Mouse (Mus musculus) spleen, embryonic (tissue): ENCODE results near the gene Car3.

Experiments used
- CTCF ChIA-PET: fragments of 350-600 bp; sonication (Branson Sonifier 250); formaldehyde crosslinking; loops from one replicate; lab custom pipeline; 2022; lab: Charles Lee

The Car3 gene

GRCm38 (mm10) chr3:14874402-14875040 lies 11.2 kb downstream of the Car3 start:
- CTCF ChIA-PET = interaction anchor here (0.6 to 0.7 kb wide), 3 partner anchors 152 to 371 kb away, joined by 3 to 4 read pairs (median 3); no protein-coding TSS in a partner anchor

GRCm38 (mm10) chr3:14876325-14876918 lies 13.1 kb downstream of the Car3 start:
- CTCF ChIA-PET = no interaction called here

- CTCF ChIA-PET = no interaction called here
These were observed 14.1 kb downstream of the Car3 start for GRCm38 (mm10) chr3:14877251-14877909.

GRCm38 (mm10) chr3:14878749-14879223 lies 15.5 kb downstream of the Car3 start:
- CTCF ChIA-PET = no interaction called here

GRCm38 (mm10) chr3:14879293-14879692 lies 16.0 kb downstream of the Car3 start:
- CTCF ChIA-PET = no interaction called here

- CTCF ChIA-PET = interaction anchor here (0.7 kb wide), 2 partner anchors 18 to 26 kb away, joined by 3 to 8 read pairs; no protein-coding TSS in a partner anchor
These were observed 17.0 kb downstream of the Car3 start for GRCm38 (mm10) chr3:14880277-14880676.

- CTCF ChIA-PET = interaction anchor here (0.6 kb wide), 1 partner anchor 292 kb away, joined by 3 read pairs; no protein-coding TSS in a partner anchor
These were observed 18.7 kb downstream of the Car3 start for GRCm38 (mm10) chr3:14882005-14882404.

GRCm38 (mm10) chr3:14882756-14883155 lies 19.4 kb downstream of the Car3 start:
- CTCF ChIA-PET = no interaction called here

GRCm38 (mm10) chr3:14884826-14885225 lies 21.5 kb downstream of the Car3 start:
- CTCF ChIA-PET = no interaction called here

- CTCF ChIA-PET = interaction anchor here (0.6 kb wide), 2 partner anchors 42 to 279 kb away, joined by 4 read pairs; no protein-coding TSS in a partner anchor
These were observed 23.1 kb downstream of the Car3 start, which contains the start of gene Car2 for GRCm38 (mm10) chr3:14886102-14887098. Gene Car2, plus strand, starts transcription at chr3:14886273.

GRCm38 (mm10) chr3:14887134-14887666 lies 23.9 kb downstream of the Car3 start:
- CTCF ChIA-PET = no interaction called here

- CTCF ChIA-PET = interaction anchor here (0.7 kb wide), 1 partner anchor 80 kb away, joined by 4 read pairs; no protein-coding TSS in a partner anchor
These were observed 24.5 kb downstream of the Car3 start for GRCm38 (mm10) chr3:14887686-14888295.

GRCm38 (mm10) chr3:14888549-14888948 lies 25.2 kb downstream of the Car3 start:
- CTCF ChIA-PET = interaction anchor here (0.7 kb wide), 1 partner anchor 79 kb away, joined by 4 read pairs; no protein-coding TSS in a partner anchor

- CTCF ChIA-PET = interaction anchor here (0.6 to 0.7 kb wide), 2 partner anchors 60 to 197 kb away, joined by 3 to 7 read pairs; no protein-coding TSS in a partner anchor
These were observed 25.8 kb downstream of the Car3 start for GRCm38 (mm10) chr3:14889085-14889484.

GRCm38 (mm10) chr3:14889716-14890409 lies 26.6 kb downstream of the Car3 start:
- CTCF ChIA-PET = interaction anchor here (0.6 to 0.7 kb wide), 2 partner anchors 59 to 197 kb away, joined by 3 to 7 read pairs; no protein-coding TSS in a partner anchor

GRCm38 (mm10) chr3:14892991-14893390 lies 29.7 kb downstream of the Car3 start:
- CTCF ChIA-PET = interaction anchor here (1.4 kb wide), 1 partner anchor 9 kb away, joined by 4 read pairs; no protein-coding TSS in a partner anchor

- CTCF ChIA-PET = interaction anchor here (0.6 to 1.4 kb wide), 2 partner anchors 10 to 344 kb away, joined by 4 to 17 read pairs; no protein-coding TSS in a partner anchor
These were observed 30.4 kb downstream of the Car3 start for GRCm38 (mm10) chr3:14893700-14894099.

GRCm38 (mm10) chr3:14895333-14895732 lies 32.0 kb downstream of the Car3 start:
- CTCF ChIA-PET = no interaction called here

- CTCF ChIA-PET = no interaction called here
These were observed 34.5 kb downstream of the Car3 start for GRCm38 (mm10) chr3:14897770-14898169.
